Mouse (Mus musculus) hindbrain, postnatal 0 days (tissue): Measurements from ENCODE around the gene Fyb. TPM values are rescaled to one million over a fixed set of nuclear protein-coding genes. Genes with fewer than 3 reads are reported as not detected.

Experiments
- ATAC-seq: fragments of 200-750 bp; cut with Nextera tagmentation; 2 replicates; pipeline ENCODE4 v1.8.0; 2017; ENCODE audit warnings: mild to moderate bottlenecking, moderate TSS enrichment, moderate library complexity
- DNase-seq: peaks from one replicate; pipeline ENCODE4 v3.0.0-alpha.2; 2015; ENCODE audit warnings: low spot score
- H3K27ac ChIP-seq: fragments of 300-500 bp; sonication (generic); 2 replicates; pipeline ENCODE4 v1.5.1; 2014; ENCODE audit warnings: mild to moderate bottlenecking
- H3K27me3 ChIP-seq: fragments of 300-500 bp; sonication (generic); 2 replicates; pipeline ENCODE4 v1.6.1; 2014; ENCODE audit warnings: low read length, mixed read lengths; ENCODE audit not compliant: insufficient read depth
- H3K36me3 ChIP-seq: fragments of 300-500 bp; sonication (generic); 2 replicates; pipeline ENCODE4 v1.6.1; 2014; ENCODE audit warnings: low read length, mixed read lengths; ENCODE audit not compliant: insufficient read depth
- H3K4me1 ChIP-seq: fragments of 300-500 bp; sonication (generic); 2 replicates; pipeline ENCODE4 v1.6.1; 2014; ENCODE audit warnings: antibody characterized with exemption, low read length, mixed read lengths; ENCODE audit not compliant: insufficient read depth
- H3K4me2 ChIP-seq: fragments of 300-500 bp; sonication (generic); 2 replicates; pipeline ENCODE4 v1.6.1; 2014; ENCODE audit warnings: low read depth, mild to moderate bottlenecking, low read length, moderate library complexity, mixed read lengths
- H3K4me3 ChIP-seq: fragments of 300-500 bp; sonication (generic); 2 replicates; pipeline ENCODE4 v1.5.1; 2014; ENCODE audit warnings: low read length
- H3K9ac ChIP-seq: fragments of 300-500 bp; sonication (generic); replicated peaks from 2 replicates; pipeline ENCODE4 v1.6.1; 2014; ENCODE audit warnings: mild to moderate bottlenecking, low read length, moderate library complexity, mixed read lengths
- H3K9me3 ChIP-seq: fragments of 300-500 bp; sonication (generic); 2 replicates; pipeline ENCODE4 v1.6.1; 2016; ENCODE audit warnings: low read length, mixed read lengths
- CTCF ChIP-seq: IDR thresholded peaks from 2 replicates; pipeline ENCODE4 v1.5.1; 2016; ENCODE audit warnings: antibody characterized with exemption, control low read depth, low read depth
- WGBS: fragments of 180-500 bp; shearing (Covaris S2); extraction: QIAGEN DNeasy Blood & Tissue Kit; methylation state at CpG from one replicate; pipeline ENCODE4 v1.1.7; 2014; 5-methylcytosine and 5-hydroxymethylcytosine counted together
- polyA plus RNA-seq: library from polyadenylated mRNA; unstranded; fragments of >200 nt; fragmentation: Nextera tagmentation; extraction: Ambion mirVana; gene quantifications from 2 replicates; pipeline ENCODE4 v1.2.1, GENCODE M21; 2015
- total RNA-seq: library from RNA; depleted of rRNA; stranded (reverse); fragments of >200 nt; gene quantifications from 2 replicates; pipeline ENCODE4 v1.2.3, GENCODE M21; 2014

Gene Fyb
- total and polyA plus RNA-seq, 2 experiments from 2014 or later, result 0.73 to 3.7 TPM

- H3K9me3 ChIP-seq, result no peaks in the 10 kb centered on the region
- H3K4me1 ChIP-seq, result peaks cover 4% of the 10 kb centered on the region; the same call in 1 of the 2 replicates
- H3K36me3 ChIP-seq, result no peaks in the 10 kb centered on the region
- no peaks in the 10 kb centered on the region for H3K27me3 ChIP-seq
- 77% methylated on average over 5 of the region's 5 CpGs for WGBS
- no peak overlapping the region for H3K4me3 ChIP-seq
- no peak overlapping the region for H3K4me2 ChIP-seq
- no peak for ATAC-seq
- DNase-seq, result no peak
- TF ChIP-seq CTCF, result no peak
- no peak overlapping the region for H3K9ac ChIP-seq
- no peak overlapping the region for H3K27ac ChIP-seq
Measured at GRCm38 (mm10) chr15:6569074-6569473, 46.4 kb downstream of the Fyb start.

GRCm38 (mm10) chr15:6570164-6570861, 47.7 kb downstream of the Fyb start:
- H3K9me3 ChIP-seq, result no peaks in the 10 kb centered on the region
- DNase-seq, result no peak
- no peak overlapping the region for H3K27ac ChIP-seq
- H3K4me2 ChIP-seq, result no peak overlapping the region
- no peak overlapping the region for H3K9ac ChIP-seq
- TF ChIP-seq CTCF, result no peak
- WGBS, result 95% methylated on average over 2 of the region's 2 CpGs
- H3K4me3 ChIP-seq, result no peak overlapping the region
- H3K4me1 ChIP-seq, result no peaks in the 10 kb centered on the region
- H3K27me3 ChIP-seq, result no peaks in the 10 kb centered on the region
- ATAC-seq, result no peak
- H3K36me3 ChIP-seq, result no peaks in the 10 kb centered on the region

GRCm38 (mm10) chr15:6570876-6571275, 48.2 kb downstream of the Fyb start:
- Histone ChIP-seq H3K9me3 (no peaks in the 10 kb centered on the region), H3K27me3 (no peaks in the 10 kb centered on the region), H3K36me3 (no peaks in the 10 kb centered on the region), H3K4me2 (no peak overlapping the region), H3K4me3 (no peak overlapping the region), H3K4me1 (no peaks in the 10 kb centered on the region), H3K9ac (no peak overlapping the region), H3K27ac (no peak overlapping the region)
- 5% methylated on average over 7 of the region's 7 CpGs for WGBS
- DNase-seq, result peak; percentile 79
- peak; percentile 77 for ATAC-seq
- TF ChIP-seq CTCF, result peak; percentile 89

GRCm38 (mm10) chr15:6574283-6574960, 51.8 kb downstream of the Fyb start:
- 56% methylated on average over 5 of the region's 5 CpGs for WGBS
- Histone ChIP-seq H3K27me3 (no peaks in the 10 kb centered on the region), H3K36me3 (no peaks in the 10 kb centered on the region), H3K9ac (no peak overlapping the region), H3K27ac (no peak overlapping the region), H3K4me2 (no peak overlapping the region), H3K9me3 (no peaks in the 10 kb centered on the region), H3K4me3 (no peak overlapping the region), H3K4me1 (no peaks in the 10 kb centered on the region)
- ATAC-seq, result no peak
- TF ChIP-seq CTCF, result no peak
- DNase-seq, result no peak

GRCm38 (mm10) chr15:6577971-6578370, 55.3 kb downstream of the Fyb start:
- WGBS, result 71% methylated on average over 9 of the region's 9 CpGs
- ATAC-seq, result no peak
- Histone ChIP-seq H3K27ac (no peak overlapping the region), H3K36me3 (no peaks in the 10 kb centered on the region), H3K4me1 (no peaks in the 10 kb centered on the region), H3K4me3 (no peak overlapping the region), H3K9me3 (no peaks in the 10 kb centered on the region), H3K27me3 (no peaks in the 10 kb centered on the region), H3K9ac (no peak overlapping the region), H3K4me2 (no peak overlapping the region)
- no peak for DNase-seq
- TF ChIP-seq CTCF, result no peak

GRCm38 (mm10) chr15:6578654-6579053, 56.0 kb downstream of the Fyb start:
- no peak for TF ChIP-seq CTCF
- Histone ChIP-seq H3K4me2 (no peak overlapping the region), H3K4me1 (no peaks in the 10 kb centered on the region), H3K27ac (no peak overlapping the region), H3K9me3 (no peaks in the 10 kb centered on the region), H3K4me3 (no peak overlapping the region), H3K9ac (no peak overlapping the region), H3K36me3 (no peaks in the 10 kb centered on the region), H3K27me3 (no peaks in the 10 kb centered on the region)
- WGBS, result 83% methylated on average over 2 of the region's 2 CpGs
- ATAC-seq (no peak), DNase-seq (no peak)

- ATAC-seq, result no peak
- H3K27me3 ChIP-seq, result no peaks in the 10 kb centered on the region
- DNase-seq, result no peak
- WGBS, result 82% methylated on average over 15 of the region's 15 CpGs
- no peaks in the 10 kb centered on the region for H3K36me3 ChIP-seq
- H3K27ac ChIP-seq, result no peak overlapping the region
- no peak overlapping the region for H3K9ac ChIP-seq
- no peak for TF ChIP-seq CTCF
- H3K4me1 ChIP-seq, result no peaks in the 10 kb centered on the region
- no peaks in the 10 kb centered on the region for H3K9me3 ChIP-seq
- no peak overlapping the region for H3K4me2 ChIP-seq
- no peak overlapping the region for H3K4me3 ChIP-seq
Measured at GRCm38 (mm10) chr15:6579194-6579768, 56.6 kb downstream of the Fyb start.
